Mouse (Mus musculus) heart, adult 2 months (tissue): Measurements from ENCODE around the gene Rnaseh2c.

ENCODE experiments used
- CTCF ChIP-seq: fragments of 200-600 bp; IDR thresholded peaks from 2 replicates; pipeline ENCODE4 v1.8.1; 2022; ENCODE audit warnings: antibody characterized with exemption, mild to moderate bottlenecking, moderate library complexity
- POLR2A ChIP-seq: fragments of 200-500 bp; IDR thresholded peaks from 2 replicates; pipeline ENCODE4 v1.6.1; 2011; ENCODE audit warnings: mild to moderate bottlenecking, low read depth, low read length, control low read depth; ENCODE audit not compliant: insufficient read depth

DNA sequence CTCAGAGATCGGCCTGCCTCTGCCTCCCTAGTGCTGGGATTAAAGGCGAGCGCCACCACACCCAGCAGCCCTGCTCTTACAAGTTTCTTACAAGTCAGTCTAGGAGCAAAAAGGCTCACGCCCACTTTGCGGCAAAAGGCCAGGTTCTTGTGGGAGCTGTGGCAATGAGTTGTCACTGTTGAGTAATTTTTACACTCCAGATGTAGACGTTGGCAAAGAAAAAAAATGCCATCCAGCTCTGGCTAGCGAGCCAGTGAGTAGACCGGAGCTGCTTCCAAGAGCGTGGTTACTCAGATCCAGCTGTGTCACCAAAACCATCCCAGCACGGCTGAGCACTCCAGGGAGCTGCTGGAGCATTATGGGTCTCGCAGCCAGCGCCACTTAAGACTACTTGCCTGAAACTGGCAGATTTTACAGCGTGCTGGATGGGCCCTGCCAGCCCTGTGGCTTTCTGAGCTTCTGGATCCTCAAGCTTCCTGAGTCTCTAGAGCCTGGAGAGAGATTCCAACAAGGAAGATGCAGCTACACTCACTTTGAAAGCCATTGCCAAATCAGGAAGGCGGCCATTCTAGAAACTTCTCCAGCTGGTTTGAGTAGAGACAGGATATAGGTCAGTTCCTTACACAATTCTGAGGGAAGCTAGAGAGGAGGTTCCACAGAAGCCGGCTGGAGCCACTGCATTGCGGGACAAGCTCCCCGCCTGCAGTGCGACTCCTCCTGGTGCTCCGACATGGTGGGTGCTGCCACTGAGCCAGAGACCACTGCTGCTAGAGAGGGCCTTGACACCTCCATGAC lies 29.1 kb upstream of the Rnaseh2c start:
- TF ChIP-seq CTCF (no peak), POLR2A (no peak)
